Mouse (Mus musculus): ENCODE results near the gene Eif4h.
"Not testable (repeated sequence)": the region's sequence is repeated elsewhere in the genome, so short reads cannot be mapped to it uniquely, and the experiment has no call there.

Eif4h gene

GRCm38 (mm10) chr5:134648976-134649375, 9.7 kb upstream of the Eif4h start:
- not testable (repeated sequence) for DNase-seq (ENCODE audit: low spot score in 2 of 2)

DNA sequence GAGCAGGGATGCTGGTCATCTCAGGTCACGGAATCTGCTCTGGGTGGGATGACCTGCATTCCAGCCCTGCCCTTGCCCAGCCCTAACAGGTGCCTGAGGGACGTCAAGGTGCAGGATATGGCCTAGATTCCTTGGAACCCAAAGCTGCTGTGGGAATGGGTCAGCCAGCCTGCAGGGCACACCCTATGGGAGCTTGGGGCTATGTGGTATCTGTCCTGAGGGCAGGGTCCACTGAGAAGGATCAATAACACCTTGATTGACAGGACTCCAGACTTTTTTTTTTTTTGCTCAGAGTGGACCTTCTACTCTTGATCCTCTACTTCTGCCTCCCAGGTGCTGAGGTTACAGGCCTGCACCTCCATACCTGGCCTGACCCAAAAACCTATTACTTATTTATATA, 8.1 kb upstream of the Eif4h start:
- DNase-seq (ENCODE audit: low spot score in 2 of 2) = no peak

DNA sequence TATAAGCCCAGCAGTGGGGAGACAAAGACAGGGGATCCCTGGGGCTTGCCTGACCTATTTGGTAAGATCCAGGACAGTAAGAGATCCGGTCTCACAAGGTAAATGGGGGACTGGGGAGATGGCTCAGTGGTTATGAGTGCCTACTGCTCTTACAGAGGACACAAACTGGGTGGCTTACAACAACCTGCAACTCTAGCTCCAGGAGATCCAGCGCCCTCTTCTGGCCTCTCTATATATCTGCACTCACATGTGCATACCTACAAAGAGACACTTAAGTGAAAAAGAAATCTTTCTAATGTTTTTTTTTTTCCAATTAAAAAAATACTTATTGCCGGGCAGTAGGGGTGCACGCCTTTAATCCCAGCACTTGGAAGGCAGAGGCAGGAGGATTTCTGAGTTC, 7.2 kb upstream of the Eif4h start:
- no peak for DNase-seq (ENCODE audit: low spot score in 2 of 2)

- no peak for DNase-seq (ENCODE audit: low spot score in 2 of 2)
These were observed 5.4 kb upstream of the Eif4h start for GRCm38 (mm10) chr5:134644643-134645118.

GRCm38 (mm10) chr5:134644121-134644520, 4.8 kb upstream of the Eif4h start:
- DNase-seq (ENCODE audit: low spot score in 2 of 2) = no peak

GRCm38 (mm10) chr5:134640371-134640770, 1.1 kb upstream of the Eif4h start:
- DNase-seq (ENCODE audit: low spot score in 2 of 2) = no peak

- DNase-seq (ENCODE audit: low spot score in 2 of 2) = no peak
These were observed 625 bp downstream of the Eif4h start for GRCm38 (mm10) chr5:134638461-134639268.

DNA sequence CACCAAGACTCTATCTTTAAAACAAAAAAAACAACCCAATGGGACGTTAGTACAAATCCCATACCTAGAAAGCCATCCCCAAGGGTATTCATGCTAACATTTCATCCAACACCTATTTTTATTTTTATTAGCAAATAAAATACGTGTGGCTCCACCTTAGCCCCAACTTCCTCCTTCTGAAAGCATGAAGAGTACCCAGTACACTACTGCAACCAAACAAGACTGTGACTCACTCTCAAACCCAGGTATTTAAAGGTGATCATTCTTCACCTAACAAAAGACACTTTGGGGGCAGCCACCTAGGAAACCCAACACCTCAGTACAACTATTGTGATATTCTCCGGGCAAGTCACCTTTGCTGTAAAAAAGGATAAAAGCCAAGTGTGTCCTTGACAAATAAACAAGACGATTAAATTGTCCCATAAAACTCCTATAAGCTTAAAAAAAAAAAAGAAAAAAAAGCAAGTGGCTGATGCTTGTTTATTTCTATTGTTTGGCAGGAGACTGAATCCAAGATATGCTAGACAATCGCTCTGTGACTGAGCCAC, 1.4 kb downstream of the Eif4h start:
- no peak for DNase-seq (ENCODE audit: low spot score in 2 of 2)

- no peak for DNase-seq (ENCODE audit: low spot score in 2 of 2)
These were observed 6.4 kb downstream of the Eif4h start for GRCm38 (mm10) chr5:134632841-134633240.

- DNase-seq (ENCODE audit: low spot score in 2 of 2) = no peak
These were observed 8.5 kb downstream of the Eif4h start for GRCm38 (mm10) chr5:134630835-134631234.

- DNase-seq (ENCODE audit: low spot score in 2 of 2) = no peak
These were observed 9.8 kb downstream of the Eif4h start for GRCm38 (mm10) chr5:134629508-134629907.

GRCm38 (mm10) chr5:134622069-134622468, 17.2 kb downstream of the Eif4h start:
- DNase-seq (ENCODE audit: low spot score in 2 of 2) = peak in 1 of 2 experiments; percentile 41

DNA sequence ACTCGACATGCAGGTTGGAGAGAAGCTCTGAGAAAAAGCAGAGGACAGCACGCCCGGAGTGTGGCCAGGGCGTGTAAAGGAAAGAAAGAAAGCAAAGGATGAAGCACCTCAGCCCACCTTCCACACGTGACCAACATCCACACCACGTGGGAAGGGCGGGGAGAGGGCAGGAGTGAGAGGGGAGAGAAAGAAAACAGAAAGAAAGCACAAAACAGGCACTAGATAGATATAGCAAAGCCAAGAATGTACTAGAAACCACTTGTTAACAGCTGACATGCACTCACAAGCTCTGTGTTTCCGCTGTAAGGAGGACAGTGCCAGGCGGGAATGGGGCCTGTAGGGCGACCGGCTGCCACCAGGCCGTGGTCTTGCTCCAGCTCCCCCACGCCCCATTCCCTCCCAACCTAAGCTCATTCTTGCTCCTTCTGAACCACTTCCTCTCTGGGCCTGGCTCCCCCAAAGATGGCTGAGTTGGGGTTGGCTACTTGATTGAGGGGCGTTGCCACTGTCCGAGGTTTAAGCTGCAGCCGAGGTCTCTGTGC, 18.1 kb downstream of the Eif4h start:
- no peak for DNase-seq (ENCODE audit: low spot score in 2 of 2)

GRCm38 (mm10) chr5:134620457-134620856, 18.8 kb downstream of the Eif4h start:
- DNase-seq (ENCODE audit: low spot score in 2 of 2) = no peak

DNA sequence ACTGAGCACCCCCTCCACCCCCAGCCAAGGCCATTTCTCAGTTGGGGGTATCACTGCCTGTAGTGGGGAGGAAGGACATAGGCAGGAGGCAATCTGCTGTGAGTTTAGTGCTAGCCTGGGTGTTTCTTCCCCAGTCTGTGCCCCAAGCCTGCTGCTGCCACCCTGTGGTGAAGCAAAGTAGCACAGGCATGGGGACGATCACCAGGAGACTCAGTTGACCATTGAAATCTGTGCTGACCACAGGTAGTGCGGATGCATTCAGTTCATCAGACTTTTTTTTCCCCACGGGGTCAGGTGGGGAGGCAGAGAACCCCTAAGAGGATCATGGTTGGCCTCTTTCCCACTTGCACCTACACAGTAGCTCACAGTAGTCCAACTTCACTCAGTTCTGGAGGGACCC, 22.2 kb downstream of the Eif4h start:
- DNase-seq (ENCODE audit: low spot score in 2 of 2) = peak; percentile 68 to 74

DNA sequence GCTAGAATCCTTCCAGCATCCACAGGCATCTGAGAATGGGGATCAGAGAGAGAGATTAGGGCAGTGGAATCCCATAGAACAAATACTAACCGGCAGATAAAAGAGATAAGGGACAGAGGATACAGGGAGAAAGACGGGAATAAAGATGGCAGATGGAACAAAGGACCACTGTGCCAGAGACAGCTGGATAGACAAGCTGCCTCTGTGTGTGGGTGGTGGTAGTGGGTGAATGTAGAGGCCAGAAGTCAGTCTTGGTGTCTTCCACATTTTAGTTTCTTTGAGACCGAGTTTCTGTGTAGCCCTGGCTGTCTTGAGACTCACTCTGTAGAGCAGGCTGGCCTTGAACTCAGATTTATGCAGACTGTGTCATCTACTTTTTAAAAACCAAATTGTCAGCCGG, 23.5 kb downstream of the Eif4h start:
- DNase-seq (ENCODE audit: low spot score in 2 of 2) = no peak

- no peak for DNase-seq (ENCODE audit: low spot score in 2 of 2)
These were observed 23.9 kb downstream of the Eif4h start for GRCm38 (mm10) chr5:134615380-134615779.

DNA sequence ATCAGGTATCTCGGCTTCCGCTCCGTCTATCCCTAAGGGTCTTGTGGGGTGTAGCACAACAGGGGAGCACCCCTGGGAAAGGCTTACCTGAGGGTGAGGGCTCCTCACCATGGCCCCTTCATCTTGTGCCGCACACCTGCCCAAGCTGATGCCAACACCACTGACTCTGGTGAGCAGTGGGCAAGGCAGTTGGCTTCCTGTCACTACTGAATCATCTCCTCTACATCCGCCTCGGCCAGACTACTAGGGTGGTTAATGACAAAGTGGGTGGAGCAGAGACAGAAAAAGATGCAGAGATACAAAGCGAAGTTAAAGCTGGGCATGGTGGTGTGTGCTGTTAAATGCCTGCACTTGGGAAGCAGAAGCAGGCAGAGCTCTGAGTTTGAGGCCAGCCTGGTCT, 24.5 kb downstream of the Eif4h start, which contains the start of gene Lat2:
Lat2 (minus strand) TSS at position 224 of the 400 bp plus-strand sequence.
- DNase-seq (ENCODE audit: low spot score in 2 of 2) = peak; percentile 49 to 53

DNA sequence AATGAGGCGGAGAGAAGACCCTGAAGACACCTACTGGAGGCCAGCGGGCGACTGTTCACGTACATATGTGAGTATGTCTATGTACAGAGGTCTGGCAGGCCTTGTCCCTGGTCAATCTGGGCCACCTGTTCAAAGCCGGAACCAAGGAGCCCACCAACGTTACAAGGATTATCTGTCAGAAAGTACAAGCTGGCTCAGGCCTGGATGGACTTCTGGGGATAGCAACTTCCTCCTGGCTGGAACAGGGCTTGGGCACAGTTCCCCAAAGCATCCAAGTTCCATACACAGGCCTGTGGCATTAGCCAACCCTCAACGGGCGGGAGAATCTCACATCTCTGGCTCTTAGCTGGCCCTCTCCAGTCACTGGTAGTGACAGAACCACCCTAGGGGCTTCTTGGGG, 25.0 kb downstream of the Eif4h start:
- no peak for DNase-seq (ENCODE audit: low spot score in 2 of 2)

DNA sequence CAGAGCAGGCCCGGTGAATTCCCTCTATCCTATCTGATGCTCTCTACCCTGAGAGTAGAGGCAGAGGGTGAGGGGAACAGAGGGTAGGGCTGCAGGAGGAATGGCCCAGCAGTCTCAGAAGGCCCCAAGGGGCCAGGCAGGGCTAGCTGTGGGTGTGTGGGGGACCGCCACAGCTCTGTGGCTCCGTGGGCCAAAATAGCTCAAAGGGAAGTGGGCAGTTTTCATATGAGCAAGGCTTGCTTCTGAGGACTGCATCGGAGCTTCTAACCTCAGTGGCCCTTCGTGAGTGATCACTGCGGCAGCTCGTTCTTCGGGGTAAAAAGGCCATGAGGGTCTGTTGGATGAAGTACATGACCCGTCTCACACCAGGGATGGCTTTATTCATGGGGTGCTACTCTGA, 25.6 kb downstream of the Eif4h start:
- no peak for DNase-seq (ENCODE audit: low spot score in 2 of 2)

GRCm38 (mm10) chr5:134611810-134612521, 27.3 kb downstream of the Eif4h start:
- DNase-seq (ENCODE audit: low spot score in 2 of 2) = no peak

DNA sequence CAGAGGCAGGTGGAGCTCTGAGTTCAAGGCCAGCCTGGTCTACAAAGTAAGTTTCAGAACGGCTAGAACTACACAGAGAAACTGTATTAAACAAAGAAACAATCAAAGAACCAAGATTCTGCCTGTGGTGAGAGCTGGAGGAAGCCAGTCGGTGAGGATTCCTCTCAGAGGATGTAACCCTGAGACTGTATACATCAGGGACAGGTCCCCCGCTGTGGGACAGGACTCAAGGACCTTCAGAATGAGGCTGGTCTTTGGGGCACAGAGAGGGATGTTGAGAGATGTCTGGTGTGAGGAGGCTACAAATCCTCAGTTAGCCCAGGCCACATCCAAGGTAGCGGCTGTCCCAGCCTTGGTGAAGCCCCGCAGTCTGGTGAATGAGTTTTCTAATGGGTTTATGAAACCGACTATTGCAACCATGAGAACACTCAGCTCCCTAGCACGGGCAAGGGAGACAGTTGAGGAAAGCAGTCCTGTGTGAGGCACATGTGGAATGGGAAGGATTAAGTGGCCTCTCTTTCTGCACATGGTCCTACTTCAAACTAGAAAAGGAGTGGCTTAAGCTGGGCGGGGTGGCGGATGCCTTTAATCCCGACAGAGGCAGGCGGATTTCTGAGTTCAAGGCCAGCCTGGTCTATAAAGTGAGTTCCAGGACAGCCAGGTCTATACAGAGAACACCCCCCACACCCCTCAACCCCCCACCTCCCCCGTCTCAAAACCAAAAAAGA, 29.2 kb downstream of the Eif4h start:
- no peak for DNase-seq (ENCODE audit: low spot score in 2 of 2)
